Mouse (Mus musculus) CD8-positive naive resting alpha-beta T cell, adult 2 months (primary cell): Measurements from ENCODE around the gene Nhlrc1.

Experiments
- DNase-seq, 2 experiments: peaks; one replicate each; pipeline ENCODE4 v3.0.0; 2022; ENCODE audit warnings: low read depth in 2 of 2, low spot score in 2 of 2

The Nhlrc1 gene

DNA sequence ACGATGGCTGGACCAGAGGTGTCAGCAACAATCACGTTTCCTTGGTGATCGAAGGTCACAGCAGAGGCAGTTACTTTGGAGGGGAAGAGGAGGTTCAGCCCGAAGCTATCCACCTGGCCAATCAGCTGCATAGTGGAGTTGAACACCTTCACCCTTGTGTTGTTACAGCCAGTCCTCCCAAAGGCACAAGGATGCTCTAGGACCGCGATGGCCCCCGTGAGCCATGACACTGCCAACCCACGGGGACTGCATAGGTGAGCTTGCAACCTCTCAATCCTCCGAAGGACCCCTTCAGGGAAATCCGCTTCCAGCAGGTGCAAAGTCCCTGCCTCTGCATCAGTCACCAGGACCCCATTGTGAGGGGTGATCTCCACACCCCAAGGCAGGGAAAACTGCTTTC is 910 bp downstream of the Nhlrc1 start:
- no peak for DNase-seq

DNA sequence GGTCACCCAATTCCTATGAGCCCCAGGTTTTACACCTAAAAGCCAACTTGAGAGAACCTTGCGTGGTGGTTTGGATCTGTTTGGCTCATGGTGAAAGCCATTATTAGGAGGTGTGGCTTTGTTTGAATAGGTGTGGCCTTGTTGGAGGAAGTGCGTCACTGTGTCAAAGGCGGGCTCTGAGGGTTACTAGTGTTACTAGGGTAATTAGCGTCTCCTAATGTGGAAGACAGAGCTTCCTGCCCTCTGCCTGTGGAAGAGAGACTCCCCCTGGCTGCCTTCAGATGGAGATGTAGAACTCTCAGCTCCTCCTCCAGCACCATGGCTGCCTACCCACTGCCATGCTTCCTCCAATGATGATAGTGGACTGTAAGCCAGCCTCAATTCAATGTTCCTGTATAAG is 13.1 kb downstream of the Nhlrc1 start:
- DNase-seq: no peak

DNA sequence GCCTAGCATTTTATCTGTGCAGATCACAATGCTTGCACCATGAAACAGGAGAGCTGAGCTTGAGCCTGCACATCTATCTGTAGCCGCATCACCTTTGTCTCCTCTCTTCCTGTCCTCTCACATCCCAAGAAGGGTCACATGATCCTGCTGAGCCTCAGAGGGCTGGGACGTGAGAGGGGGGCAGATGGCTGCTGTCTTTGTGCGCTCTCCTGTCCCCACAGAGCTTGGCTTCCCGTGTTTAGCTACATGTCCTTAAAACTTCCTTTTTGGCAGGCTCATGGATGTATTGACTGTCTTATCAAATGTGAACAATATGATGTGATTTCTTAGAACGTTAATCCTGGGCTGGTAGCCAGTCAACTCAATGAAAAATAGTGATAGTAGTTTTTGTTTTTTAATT is 15.2 kb downstream of the Nhlrc1 start:
- no peak for DNase-seq

DNA sequence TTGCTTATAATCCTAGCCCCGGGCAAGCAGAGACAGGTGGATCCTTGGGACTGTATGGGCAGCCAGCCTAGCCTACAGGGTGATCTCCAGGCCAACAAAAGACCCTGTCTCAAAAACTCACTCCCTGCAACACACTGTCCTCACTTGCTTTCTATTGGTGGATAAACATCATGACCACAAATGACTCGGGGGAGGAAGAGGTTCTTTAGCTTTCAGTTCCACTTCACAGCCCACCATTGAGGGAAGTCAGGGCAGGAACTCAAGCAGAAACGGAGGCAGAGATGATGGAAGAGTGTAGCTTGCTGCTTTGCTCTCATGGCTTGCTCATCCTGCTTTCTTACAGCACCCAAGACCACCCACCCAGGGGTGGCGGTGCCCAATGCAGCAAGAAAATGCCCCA is 17.3 kb downstream of the Nhlrc1 start:
- no peak for DNase-seq

DNA sequence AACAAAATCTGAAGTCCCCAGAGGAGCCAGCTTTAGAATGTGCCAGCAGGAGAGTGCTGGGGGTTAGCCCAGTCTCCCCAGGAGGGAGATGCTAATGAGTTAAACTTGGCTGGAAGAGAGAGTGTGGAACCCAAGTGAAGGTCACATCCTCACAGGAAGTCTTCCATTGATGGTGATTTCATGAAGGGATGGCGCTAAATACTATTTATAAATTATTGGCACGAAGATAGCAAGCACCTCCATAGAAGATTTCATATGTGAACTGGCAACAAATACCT is 21.4 kb downstream of the Nhlrc1 start:
- no peak for DNase-seq

DNA sequence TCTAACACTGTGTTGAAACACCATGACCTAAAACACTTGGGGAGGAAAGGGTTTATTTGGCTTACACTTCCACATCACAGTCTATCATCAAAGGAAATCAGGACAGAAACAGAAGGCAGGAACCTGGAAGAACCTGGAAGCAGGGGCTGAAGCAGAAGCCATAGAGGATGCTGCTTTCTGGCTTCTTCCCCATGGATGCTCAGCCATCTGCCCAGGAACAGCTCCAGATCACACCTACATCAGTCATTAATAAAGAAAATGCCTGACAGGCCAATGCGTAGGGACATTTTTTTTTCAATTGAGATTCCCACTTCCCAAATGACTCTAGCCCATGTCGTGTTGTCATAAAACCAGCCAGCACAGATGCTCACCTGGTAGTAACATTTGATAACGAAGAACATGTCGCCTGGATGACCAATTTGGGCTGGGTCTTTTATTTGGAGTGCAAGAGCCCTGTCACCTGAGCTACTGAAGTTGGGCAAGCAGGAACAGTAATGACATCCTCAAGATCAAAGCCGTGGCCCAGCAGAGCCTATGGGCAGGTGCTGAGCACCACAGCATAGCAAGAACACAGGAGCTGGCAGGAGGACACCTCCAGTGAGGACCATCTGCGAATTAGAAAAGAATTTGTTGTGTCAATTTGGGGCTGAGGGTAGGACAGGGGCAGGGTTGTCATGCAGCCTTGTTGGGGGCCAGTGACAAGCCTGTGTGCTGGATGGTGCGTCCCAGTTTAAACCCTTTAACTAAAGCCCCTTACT is 22.0 kb downstream of the Nhlrc1 start:
- no peak for DNase-seq

DNA sequence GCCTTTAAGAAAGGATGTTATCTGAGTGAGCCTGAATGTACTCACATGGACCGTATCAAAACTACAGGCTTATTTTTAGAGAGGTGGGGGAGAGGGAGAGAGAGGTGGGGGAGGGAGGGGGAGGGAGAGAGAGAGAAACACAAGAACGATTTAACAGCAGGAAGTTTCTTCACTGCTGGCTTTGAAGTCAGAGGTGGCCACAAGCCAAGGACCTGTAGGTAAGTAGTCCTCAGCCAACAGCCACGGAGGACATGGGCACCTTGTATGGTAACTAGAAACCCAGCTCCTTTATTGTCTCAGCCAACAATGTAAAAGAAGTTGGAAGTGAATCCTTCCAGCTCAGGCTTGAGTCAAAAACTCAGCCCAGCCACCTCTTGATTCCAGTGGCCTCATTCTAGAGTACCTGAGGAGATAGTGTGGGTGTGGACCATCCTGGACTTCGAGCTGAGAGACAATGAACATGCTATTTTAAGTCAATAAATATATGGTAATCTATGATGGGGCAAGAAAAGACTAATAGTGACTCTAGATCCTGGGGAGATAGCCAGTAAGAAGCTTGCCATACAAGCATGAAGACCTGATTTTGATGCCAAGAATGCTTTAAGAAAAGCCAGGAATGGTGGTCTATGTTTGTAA is 24.2 kb downstream of the Nhlrc1 start:
- DNase-seq: no peak

DNA sequence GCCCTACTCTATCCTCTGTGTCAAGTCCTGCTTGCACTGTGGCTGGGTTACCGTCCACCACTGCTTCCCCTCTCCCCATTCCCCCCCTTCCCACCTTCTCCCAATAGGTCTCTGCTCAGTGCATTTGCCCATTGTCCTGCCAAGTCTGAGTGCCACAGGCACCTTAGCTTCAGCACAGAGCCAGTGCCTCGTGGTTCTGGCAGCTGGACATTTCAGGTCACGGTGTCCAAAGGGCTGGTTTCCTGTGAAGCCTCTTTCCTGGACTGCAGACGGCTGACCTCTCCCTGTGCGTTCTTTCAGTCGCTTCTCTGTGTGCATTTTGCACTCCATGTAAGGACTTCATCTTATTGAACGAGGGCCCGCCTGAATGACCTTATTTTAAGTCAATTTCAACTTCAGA is 26.7 kb downstream of the Nhlrc1 start:
- DNase-seq: no peak

DNA sequence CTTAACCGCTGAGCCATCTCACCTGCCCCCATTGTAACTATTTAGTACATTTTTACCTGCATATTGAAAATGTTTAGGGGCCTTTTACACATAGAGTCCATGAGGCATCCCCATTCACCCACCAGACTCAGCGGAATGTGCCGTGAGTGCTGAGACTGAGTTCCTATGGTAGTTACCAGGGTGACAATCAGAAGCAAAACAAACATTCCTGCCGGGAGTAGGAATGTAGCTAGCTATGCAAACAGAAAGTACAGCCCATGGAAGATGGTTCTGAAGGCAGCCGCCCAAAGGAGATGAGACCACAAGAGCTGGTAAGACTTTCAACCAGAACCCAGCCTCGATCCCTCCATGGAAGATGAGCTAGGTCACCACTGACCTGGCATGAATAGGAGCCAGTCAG is 28.4 kb downstream of the Nhlrc1 start:
- DNase-seq: no peak

DNA sequence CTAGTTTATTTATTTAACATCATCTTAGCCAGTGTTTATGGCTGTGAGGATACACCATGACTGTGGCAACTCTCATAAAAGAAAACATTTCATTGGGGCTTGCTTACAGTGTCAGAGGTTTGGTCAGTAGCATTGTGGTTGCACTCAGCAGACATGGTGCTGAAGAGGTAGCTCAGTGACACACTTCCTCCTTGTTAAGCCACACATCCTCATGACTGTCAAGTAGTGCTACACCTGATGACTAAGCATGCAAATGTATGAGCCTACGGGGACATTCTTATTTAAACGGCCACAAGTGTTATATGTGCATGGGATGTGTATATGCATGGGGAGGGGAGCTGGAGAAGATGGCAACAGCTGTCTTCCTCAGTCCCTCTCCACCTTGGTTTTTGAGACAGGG is 30.8 kb downstream of the Nhlrc1 start:
- no peak for DNase-seq

DNA sequence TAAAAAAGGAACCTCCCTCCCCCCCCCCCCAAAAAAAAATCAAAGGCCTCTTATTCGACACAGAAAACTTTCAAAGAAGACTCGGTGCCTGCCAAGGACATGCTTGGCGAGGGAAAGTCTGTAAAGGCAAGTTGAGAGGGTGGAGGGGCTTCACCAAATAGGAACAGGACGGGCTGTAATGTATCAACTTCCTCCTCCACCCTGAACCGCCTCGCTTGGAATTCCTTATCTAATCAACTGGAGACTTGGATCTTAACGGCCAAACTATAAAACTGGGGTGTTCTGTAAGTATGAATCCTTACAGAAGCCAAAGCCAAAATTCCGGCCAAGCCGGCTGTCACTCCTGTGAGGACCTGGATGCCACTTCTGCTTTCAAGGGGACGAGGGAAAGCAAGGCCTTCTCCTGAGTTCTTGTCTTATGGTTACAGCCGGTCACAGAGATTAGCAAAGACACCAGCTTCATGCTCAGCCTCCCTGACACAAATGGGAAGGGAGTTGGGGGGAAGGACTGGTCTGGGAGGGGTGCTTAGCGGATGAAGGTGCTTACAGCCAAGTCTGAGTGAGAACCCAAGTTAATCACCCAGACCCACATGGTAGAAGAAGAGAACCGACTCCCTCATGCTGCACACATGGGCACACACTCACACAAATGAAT is 34.7 kb downstream of the Nhlrc1 start:
- DNase-seq: no peak

DNA sequence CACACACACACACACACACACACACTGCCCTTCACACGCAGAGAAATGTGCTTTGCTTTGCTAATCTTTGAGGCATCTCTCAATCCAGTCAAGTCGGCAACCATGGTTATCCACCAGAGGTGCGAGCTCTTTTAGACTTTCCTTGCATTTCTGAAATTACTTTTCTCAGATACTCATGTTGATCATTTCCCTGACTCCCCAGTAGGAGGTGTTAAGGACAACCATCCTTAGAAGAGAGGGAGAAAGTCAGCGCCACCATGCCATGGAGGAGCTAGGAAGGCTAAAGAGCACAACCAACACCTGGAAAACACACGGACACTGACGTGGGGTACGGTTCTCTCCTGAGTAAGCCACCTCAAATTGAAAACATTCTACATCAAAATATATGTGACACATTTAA is 38.1 kb downstream of the Nhlrc1 start:
- DNase-seq: no peak

DNA sequence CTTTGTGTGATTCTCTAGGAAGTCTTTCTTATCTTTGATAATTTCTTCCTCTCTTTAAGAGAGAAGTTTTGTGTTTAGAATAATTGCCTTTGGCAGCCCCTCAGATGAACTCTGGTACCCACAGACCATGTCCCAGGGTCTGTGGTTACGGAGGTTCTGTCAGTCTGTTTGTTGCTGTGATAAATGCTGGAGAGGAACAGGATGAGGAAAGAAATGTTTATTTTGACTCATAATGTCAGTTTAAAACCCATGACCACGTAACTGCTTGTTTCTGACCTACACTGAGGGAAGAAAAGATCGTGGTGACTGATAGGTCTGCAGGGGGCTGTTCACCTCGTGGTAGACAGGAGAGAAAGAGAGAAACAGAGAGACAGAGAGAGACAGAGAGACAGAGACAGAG is 38.7 kb downstream of the Nhlrc1 start:
- DNase-seq: no peak

DNA sequence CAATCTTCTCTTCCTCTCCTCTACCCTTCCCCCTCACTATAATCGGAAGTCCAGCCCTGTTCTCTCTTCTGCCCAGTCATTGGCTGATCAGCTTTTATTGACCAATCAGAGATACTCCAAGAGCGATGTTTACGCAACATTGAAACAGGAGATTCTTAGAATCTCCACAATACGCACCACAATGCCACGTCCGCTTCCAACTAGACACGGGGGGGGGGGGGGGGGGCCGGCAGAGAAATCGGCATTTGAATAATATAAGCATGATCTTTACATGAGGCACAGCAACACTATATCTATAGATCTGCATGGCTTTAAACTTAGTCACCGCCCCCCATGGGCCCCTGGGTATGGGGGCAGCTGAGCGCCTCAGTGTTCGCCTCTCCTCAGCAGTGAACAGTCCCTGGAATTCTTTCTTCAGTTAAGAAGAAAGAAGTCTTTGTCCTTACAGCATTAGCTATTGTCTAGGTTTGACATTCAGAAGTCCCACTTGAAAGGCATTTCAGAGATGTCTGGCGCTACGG is 39.6 kb downstream of the Nhlrc1 start:
- no peak for DNase-seq

DNA sequence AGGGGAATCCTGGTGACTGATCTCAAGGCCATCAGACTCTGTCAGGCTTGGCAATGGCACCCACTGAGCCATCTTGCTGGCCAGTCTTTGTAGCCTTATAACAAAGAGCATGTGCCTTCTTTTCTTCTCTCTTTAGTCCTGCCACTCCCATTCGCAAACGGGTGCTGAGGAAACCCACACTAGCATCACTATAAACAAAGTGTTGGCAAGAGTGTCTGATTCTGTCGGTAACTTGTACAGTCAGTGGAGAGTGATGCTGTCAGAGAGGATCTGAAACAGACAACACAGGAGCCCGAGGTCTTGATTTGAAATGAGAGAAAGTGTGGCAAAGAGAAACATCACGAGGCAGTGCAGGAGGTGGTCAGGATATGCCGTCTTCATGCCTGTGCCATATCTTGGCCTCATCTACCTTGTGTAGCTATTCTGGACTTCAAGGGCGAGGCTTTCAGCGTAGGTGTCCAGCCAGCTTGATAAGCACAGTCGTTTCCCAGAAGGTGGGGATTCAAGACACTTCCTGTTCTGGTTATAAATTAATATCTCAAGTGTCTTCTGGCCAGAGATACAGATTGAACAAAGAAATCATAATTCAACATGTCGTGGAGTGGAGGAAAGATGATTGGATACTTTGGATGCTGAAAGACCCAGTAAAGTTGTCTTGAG is 44.2 kb downstream of the Nhlrc1 start:
- no peak for DNase-seq

DNA sequence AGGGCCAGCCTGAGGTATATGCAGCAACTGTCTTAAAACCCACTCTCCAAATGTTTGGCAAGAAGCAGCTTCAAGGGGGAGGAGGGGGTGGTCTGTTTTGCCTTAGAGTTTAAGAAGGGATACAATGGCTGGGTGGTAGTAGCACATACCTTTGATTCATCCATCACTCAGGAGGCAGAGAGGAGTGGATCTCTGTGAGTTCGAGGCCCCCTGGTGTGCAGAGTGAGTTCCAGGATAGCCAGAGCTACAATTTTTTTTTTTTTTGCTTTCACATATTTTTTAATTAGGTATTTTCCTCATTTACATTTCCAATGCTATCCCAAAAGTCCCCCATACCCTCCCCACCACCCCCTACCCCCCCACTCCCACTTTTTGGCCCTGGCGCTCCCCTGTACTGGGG is 46.0 kb downstream of the Nhlrc1 start:
- no peak for DNase-seq

DNA sequence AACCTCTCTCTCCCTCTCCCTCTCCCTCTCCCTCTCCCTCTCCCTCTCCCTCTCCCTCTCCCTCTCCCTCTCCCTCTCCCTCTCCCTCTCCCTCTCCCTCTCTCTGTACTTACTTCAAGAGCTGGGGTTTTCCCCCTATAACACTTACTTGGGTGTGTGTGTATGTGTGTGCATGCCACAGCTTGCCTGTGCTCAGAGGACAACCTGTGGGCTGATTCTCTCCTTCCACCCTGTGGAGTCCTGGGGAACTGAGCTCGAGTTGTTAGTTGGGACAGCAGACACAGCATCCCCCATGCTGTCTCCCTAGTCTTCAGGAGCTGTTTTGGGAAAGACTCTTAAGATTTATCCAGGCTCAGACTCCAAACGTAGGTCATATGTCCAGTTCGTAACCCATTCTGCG is 47.3 kb downstream of the Nhlrc1 start:
- DNase-seq: no peak
